Mouse (Mus musculus) layer of hippocampus, adult 2 months (tissue): Measurements from ENCODE around the gene Mettl7a1. TPM values are rescaled to one million over a fixed set of nuclear protein-coding genes. Genes with fewer than 3 reads are reported as not detected.
"Not testable (repeated sequence)": the region's sequence is repeated elsewhere in the genome, so short reads cannot be mapped to it uniquely, and the experiment has no call there.

Experiments
- DNase-seq, 2 experiments: peaks; one replicate each; pipeline ENCODE4 v3.0.0; 2022; ENCODE audit warnings: low spot score in 2 of 2
- H3K27ac ChIP-seq: fragments of 200-600 bp; 2 replicates; pipeline ENCODE4 v1.8.1; 2022
- H3K4me3 ChIP-seq: fragments of 200-600 bp; 2 replicates; pipeline ENCODE4 v1.8.1; 2022; ENCODE audit warnings: mild to moderate bottlenecking
- CTCF ChIP-seq: fragments of 200-600 bp; conservative IDR thresholded peaks from 2 replicates; pipeline ENCODE4 v1.8.1; 2022; ENCODE audit warnings: antibody characterized with exemption, mild to moderate bottlenecking, moderate library complexity
- total RNA-seq, 2 experiments: library from RNA; stranded (reverse); gene quantifications; 2 replicates each; pipeline ENCODE4 v1.2.3; 2021

Gene Mettl7a1
- total RNA-seq, 2 experiments from 2014 or later, result 31.5 to 36.8 TPM

GRCm38 (mm10) chr15:100274790-100275559, 29.0 kb upstream of the Mettl7a1 start:
- TF ChIP-seq CTCF, result no peak
- DNase-seq, result no peak
- H3K4me3 ChIP-seq, result no peak overlapping the region
- no peak overlapping the region for H3K27ac ChIP-seq

- no peak for DNase-seq
- no peak overlapping the region for H3K27ac ChIP-seq
- no peak for TF ChIP-seq CTCF
- no peak overlapping the region for H3K4me3 ChIP-seq
These were observed 27.5 kb upstream of the Mettl7a1 start for GRCm38 (mm10) chr15:100276403-100276802.

GRCm38 (mm10) chr15:100277586-100277985, 26.4 kb upstream of the Mettl7a1 start:
- Histone ChIP-seq H3K27ac (no peak overlapping the region), H3K4me3 (no peak overlapping the region)
- TF ChIP-seq CTCF, result no peak
- no peak for DNase-seq

- no peak for TF ChIP-seq CTCF
These were observed 23.3 kb upstream of the Mettl7a1 start, which contains the start of gene Tmprss12 for GRCm38 (mm10) chr15:100280626-100281025. Gene Tmprss12 (plus strand): TSS chr15:100280837.

GRCm38 (mm10) chr15:100288980-100289379, 15.0 kb upstream of the Mettl7a1 start:
- H3K27ac ChIP-seq, result no peak overlapping the region
- DNase-seq, result no peak
- no peak for TF ChIP-seq CTCF
- H3K4me3 ChIP-seq, result no peak overlapping the region

More at GRCm38 (mm10) chr15:100280626-100281025, 23.3 kb upstream of the Mettl7a1 start, which contains the start of gene Tmprss12:
- DNase-seq, result no peak
- H3K27ac ChIP-seq, result no peak within 1 kb of the TSS
- H3K4me3 ChIP-seq, result no peak within 1 kb of the TSS

GRCm38 (mm10) chr15:100290858-100291257, 13.1 kb upstream of the Mettl7a1 start:
- DNase-seq, result peak in 1 of 2 experiments; percentile 16
- TF ChIP-seq CTCF, result no peak
- Histone ChIP-seq H3K27ac (peak overlapping the region; percentile 67), H3K4me3 (no peak overlapping the region)

GRCm38 (mm10) chr15:100292326-100292725, 11.6 kb upstream of the Mettl7a1 start:
- TF ChIP-seq CTCF, result no peak
- Histone ChIP-seq H3K27ac (no peak overlapping the region), H3K4me3 (no peak overlapping the region)
- no peak for DNase-seq

- no peak for TF ChIP-seq CTCF
- H3K27ac ChIP-seq, result no peak overlapping the region
- no peak overlapping the region for H3K4me3 ChIP-seq
- DNase-seq, result no peak
These were observed 6.1 kb upstream of the Mettl7a1 start for GRCm38 (mm10) chr15:100297856-100298255.

- Histone ChIP-seq H3K27ac (no peak overlapping the region), H3K4me3 (no peak overlapping the region)
- TF ChIP-seq CTCF, result no peak
- no peak for DNase-seq
These were observed 3.4 kb upstream of the Mettl7a1 start for GRCm38 (mm10) chr15:100300499-100300898.

- no peak for TF ChIP-seq CTCF
- Histone ChIP-seq H3K4me3 (no peak overlapping the region), H3K27ac (no peak overlapping the region)
- no peak for DNase-seq
These were observed 2.4 kb upstream of the Mettl7a1 start for GRCm38 (mm10) chr15:100301556-100301955.

- Histone ChIP-seq H3K27ac (peak overlapping the region; percentile 99), H3K4me3 (peak overlapping the region; percentile 62)
- TF ChIP-seq CTCF, result no peak
- no peak for DNase-seq
These were observed 417 bp upstream of the Mettl7a1 start for GRCm38 (mm10) chr15:100303428-100304018.

GRCm38 (mm10) chr15:100306201-100306600, 2.3 kb downstream of the Mettl7a1 start:
- TF ChIP-seq CTCF, result no peak
- no peak for DNase-seq
- H3K27ac ChIP-seq, result no peak overlapping the region
- peak overlapping the region; percentile 62; the same call in 1 of the 2 replicates for H3K4me3 ChIP-seq

- TF ChIP-seq CTCF, result peak; percentile 68
- not testable (repeated sequence) for H3K27ac ChIP-seq, DNase-seq, H3K4me3 ChIP-seq
These were observed 3.6 kb downstream of the Mettl7a1 start for GRCm38 (mm10) chr15:100307438-100308096.
